Mouse (Mus musculus) Muller cell, postnatal 12 days (primary cell): Measurements from ENCODE around the gene Lmna.

Experiments used
- DNase-seq: peaks from one replicate; pipeline ENCODE4 v3.0.0-alpha.2; 2015; ENCODE audit errors: inconsistent ontology term

The Lmna gene

DNA sequence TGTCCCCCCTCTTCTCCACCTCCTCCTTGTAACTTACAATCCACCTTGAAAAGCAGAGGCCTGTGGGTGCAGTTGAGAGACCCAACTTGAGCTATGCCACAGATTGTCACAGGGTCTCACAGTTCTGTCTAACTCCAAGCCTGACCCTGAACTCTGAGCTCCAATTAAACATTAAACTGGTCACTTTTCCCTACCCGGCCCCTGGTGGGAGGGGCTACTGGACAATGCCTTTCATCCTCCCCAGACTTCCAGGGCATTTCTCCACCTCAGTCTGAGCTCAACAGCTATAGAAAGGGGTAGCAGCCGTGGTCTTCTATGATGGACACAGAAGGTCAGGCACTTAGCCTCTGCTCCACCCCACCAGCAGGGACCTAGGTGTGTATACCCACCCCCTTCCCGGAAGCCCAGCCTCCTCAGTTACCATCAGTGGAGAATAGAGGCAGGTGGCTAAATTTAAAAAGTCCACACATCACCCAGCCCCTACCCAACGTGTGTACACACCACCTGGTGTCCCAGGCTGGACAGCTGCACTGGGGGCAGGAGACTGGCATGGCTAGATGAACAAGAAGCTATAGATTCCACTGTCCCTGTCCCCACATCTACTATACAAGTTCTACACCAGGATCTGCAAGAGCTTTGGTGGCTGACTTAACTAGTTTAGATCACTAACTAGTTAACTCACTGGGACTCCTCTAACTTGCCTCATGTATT, 8.9 kb downstream of the Lmna start:
- DNase-seq = no peak

DNA sequence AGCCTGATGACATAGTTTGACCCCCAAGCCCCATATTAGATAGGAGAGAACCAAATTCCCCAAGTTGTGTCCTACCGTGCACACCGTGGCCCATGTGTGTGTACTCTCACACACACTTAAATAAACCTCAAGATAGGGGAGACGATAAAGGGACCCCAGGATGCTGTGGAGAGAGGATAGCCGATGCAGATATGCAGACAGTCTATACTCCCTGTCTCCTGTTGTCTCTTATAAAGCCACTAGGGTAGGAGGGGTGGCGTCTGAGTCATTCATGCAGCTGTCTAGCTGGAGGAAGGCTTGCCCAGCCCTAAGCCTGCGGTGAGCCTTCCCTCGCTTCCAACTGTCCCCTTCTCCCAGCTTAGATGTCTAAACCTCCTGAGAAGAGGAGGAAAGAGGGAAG, 9.7 kb downstream of the Lmna start:
- no peak for DNase-seq

DNA sequence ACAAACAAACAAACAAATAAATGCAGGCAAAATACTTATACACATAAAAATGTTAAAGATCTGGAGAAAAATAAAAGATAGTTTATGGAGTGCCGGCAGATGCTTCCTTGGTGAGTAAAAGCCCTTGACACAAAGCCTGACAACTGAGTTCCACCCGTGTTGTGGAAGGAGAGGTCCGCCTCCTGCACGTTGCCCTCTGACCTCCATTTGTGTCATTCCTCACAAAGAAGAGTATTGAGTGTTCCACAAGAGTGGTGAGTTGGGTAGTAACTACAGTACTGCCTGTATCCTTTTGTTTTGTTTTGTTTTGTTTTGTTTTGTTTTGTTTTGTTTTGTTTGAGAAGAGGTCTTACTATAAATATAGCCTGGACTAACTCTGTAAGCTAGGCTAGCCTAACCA, 10.2 kb downstream of the Lmna start:
- DNase-seq = no peak

DNA sequence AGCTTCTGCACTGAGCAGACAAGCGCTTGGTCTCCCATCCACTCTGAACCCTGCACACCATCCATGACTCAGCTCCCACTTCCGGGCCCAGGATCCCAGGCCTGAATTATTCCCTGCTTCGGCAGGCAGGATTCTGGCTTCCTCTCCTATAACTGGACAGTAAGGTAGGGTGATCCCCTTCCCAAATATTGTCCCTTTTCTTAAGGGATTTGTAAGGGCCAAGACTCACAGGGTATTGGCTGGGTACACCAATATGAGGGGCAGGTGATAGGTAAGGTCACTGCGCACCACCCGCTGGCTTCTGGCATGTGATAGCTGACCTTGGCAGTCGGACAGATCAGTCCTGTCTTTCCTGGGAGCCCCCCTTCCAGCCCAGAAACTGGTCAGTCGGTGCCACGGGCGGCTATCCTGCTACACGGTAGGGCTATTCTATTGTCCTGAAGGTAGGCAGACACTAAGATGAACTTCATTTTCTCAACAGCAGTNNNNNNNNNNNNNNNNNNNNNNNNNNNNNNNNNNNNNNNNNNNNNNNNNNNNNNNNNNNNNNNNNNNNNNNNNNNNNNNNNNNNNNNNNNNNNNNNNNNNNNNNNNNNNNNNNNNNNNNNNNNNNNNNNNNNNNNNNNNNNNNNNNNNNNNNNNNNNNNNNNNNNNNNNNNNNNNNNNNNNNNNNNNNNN, 13.9 kb downstream of the Lmna start:
- DNase-seq = no peak

DNA sequence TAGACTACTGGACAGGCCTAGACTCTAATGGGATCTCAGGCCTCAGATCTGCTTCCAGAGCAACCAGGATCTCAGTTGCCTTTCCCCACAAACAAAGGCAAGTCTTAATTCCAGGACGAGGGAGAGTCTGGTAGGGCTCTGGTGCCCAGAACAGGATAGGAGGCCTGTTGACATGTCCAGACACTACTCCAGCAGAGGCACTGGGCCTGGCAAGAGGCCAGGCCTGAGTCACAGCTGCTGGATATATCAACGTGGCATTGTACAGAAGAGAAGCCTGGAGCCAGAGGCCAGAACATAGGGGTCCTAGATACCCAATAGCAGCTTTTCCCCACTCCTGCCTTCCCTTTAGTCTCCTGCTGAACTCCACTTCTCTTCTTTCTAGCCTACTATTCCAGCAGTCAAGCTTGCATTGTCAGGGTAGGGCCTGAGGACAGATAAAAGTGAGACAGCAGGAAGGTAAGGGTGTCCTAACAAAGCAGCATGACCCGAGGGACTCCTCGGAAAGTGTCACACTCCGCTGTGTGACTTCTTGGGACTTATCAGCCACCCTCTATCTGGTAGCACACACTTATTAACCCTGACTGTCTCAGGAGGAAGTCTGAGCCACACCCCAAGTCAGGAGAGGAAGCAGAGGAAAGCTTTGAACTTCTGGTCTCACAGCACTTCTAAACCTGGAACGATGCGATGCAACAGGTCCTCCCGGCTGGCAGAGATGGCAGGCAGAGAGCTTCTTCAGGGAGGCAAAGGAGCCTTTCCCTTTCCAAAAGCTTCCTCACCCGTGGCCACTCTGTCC, 14.7 kb downstream of the Lmna start:
- peak; percentile 93 for DNase-seq

DNA sequence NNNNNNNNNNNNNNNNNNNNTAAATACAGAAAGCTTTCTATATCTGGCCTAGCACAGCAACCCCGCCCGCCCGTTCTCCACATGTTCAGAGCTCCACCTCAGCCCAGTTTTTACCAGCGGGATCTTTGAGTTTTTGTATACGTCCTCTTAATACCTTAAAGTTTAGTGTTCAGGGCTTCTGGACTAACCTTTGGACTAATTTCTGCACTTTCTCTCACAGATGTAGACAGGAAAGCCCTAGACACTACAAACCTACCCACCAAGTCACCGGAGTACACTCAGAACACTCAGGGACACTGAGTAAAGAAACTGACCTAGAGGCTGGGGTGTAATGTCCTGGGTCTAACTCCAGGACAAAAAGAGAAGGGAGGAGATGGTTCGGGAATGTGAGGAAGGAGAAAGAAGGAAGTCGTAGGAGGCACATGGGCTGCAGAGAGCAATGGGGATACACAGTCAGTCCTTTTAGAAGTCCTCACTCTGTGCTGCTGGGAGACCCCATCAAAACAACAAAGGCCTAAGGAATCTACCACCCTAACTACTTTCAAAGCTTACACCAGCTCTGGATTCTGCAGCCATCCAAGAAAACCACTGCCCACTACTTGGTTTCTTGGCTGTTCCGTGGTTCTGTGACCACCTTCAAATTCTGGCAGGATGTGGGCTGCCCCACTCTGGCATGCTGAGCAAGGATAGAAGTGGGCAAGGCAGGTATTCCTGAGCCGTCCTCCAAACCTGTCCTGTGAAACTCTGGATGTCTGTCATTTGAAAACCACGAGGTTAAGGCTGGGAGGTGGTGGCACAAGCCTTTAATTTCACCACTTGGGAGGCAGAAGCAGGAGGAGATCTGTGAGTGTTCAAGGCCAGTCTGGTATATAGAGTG, 15.8 kb downstream of the Lmna start:
- no peak for DNase-seq

DNA sequence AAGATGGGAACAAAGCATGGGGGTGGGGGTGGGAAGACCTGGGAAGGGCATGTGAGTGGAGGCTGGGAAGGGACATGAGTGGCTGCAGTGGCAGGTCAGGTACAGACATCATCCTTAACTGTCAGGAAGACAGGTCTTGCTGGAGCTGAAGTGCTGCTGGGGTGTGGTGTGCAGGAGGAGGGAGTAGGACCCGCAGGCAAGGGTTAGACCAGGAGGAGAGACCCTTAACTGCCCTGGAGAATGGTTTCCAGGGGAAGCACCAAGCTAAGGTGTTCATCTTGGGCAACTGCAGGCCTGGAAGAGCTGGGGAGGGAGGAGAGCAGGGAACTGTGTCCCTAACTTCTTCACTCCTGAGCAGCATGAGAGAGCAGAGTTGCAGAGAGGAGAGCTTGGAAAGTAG, 22.4 kb downstream of the Lmna start:
- no peak for DNase-seq

DNA sequence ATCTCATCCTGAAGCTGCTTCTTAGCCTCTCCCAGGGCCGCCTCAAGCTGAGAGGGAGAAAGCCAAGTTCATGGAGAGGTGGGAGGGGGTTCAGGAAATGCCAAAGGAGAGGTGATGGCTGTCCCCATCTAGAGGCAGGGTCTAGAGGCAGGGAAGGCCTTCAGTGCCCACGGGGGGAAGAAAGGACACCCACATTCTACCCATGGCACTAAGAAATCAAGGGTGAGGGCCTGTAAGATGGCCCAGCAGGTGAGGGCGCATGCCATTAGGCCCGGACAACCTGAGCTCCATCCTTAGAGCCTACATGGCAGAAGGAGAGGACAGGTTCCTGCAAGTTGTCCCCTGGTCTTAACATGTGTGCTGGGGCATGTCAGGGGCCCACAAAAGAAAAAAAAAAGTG, 22.9 kb downstream of the Lmna start:
- no peak for DNase-seq

DNA sequence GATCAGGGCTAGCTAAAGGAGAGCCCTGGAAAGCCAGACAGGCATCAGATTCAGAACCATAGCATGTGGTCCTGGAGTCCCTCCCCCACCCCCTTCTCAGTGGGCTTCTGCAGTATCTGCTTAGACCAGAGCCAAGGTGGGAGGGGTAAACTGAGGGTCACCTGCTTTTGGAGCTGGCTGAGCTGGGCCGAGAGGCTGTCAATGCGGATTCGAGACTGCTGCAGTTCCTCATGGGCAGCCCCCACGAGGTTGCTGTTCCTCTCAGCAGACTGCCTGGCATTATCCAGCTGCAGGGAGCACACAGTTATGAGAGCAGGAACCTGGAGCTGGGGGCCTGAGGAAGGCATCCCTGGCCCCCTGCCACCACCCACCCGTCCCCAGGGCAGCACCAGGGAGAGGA, 23.7 kb downstream of the Lmna start:
- DNase-seq = no peak

DNA sequence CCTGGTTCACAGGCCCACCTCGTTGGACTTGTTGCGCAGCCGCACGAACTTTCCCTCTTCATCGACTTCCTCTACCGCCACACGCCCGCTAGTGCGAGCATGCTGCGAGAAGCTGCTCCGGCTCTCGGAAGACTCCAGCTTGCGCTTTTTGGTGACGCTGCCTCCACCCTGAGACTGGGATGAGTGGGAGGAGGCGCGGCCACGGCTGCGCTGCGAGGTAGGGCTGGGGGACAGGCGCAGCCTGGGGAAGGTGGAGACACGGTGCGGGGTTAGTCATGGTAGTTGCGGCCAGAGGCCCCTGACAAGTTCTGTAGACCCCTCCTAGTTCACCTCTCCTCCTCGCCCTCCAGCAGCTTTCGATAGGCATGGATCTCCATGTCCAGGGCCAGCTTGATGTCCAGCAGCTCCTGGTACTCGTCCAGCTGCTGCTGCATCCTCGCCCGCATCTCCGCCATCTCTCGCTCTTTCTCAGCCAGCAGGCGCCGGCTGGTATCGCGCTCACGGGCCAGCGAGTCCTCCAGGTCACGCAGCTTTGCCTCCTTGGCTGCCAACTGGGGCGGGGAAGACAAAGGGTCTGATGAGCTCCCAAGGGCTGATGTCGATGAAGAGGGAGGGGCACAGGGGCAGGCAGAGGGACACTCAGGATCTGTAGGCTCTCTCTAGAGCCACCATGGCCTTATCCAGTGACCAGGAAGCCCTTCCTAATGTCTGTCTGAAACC, 25.0 kb downstream of the Lmna start:
- peak; percentile 69 for DNase-seq

DNA sequence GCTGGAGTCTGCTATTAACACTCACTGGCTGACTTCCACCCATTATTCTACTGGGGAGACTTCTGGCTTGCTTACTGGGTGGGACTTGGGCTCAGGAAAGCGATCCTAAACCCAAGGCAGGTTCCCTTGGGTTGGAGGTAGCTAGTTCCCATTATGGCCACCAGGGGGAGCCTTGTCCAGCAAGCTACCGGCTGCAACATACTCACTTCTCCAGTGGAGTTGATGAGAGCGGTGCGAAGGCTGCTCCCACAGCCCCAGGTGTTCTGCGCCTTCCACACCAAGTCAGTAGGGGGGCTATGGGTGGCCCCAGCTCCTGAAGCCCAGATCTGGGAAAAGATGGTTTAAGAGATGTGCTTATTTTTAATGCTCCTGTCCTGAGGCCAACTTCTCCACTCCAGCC, 26.1 kb downstream of the Lmna start:
- DNase-seq = peak; percentile 66

DNA sequence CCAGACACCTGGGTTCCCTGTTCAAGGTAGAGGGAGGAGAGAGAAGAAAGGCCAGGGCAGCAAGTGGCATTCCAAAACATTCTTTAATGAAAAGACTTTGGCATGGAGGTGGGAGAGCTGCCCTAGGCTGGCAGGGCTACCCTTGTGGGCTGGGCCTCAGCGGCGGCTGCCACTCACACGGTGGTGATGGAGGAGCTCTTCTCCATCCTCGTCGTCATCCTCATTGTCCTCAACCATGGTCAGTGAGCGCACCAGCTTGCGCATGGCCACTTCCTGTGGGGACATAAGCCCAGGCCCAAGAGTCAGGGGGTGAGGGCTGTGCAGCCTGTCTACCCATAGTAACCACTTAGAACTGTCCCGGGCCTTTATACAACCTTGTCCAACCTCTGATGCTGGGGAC, 26.6 kb downstream of the Lmna start:
- DNase-seq = no peak

DNA sequence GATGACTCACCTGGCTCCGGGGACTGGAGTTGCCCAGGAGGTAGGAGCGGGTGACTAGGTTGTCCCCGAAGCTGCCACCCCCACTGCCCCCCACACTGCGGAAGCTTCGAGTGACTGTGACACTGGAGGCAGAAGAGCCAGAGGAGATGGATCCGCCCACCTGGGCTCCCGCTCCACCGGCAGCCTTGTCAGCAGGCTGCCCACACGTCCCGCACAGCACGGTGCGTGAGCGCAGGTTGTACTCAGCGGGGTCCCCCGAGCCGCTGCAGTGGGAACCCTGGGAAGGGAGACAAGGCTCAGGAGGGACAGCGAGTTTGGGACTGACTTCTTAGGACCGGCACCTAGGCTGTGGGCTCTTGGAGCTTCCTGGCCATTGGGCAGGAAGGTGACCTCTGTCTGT, 27.4 kb downstream of the Lmna start:
- no peak for DNase-seq

DNA sequence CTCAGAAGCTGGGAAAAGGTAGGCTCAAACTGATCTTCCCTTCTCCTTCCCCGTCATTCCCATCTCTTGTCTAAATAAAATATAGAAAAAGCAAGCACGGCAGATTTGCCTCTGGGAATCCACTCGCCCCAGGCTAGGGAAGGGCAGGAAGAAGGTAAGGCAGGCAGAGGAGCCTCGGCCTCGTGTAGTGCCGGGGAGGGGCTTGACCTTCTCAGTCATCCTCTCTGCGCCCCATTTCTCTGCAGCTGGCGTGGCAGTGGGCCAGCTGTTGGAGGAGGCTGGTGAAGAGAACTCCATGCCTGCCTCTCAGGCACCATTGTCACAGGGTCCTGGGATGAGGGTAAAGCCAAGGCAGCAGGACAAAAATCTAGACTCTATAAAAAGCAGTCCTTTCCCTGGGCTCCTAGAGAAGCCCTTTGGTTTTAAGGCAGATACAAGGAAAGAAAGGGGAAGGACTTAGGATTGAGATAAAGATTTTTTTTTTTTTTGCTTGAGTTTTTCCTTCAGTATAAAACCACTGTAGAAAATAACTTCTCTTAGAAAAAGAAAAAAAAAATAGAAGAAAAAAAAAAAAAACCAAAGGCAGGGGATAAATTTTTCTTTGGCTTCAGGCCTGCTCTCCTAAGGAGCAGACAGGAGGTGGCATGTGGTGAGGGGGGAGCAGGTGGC, 28.2 kb downstream of the Lmna start:
- DNase-seq = no peak

DNA sequence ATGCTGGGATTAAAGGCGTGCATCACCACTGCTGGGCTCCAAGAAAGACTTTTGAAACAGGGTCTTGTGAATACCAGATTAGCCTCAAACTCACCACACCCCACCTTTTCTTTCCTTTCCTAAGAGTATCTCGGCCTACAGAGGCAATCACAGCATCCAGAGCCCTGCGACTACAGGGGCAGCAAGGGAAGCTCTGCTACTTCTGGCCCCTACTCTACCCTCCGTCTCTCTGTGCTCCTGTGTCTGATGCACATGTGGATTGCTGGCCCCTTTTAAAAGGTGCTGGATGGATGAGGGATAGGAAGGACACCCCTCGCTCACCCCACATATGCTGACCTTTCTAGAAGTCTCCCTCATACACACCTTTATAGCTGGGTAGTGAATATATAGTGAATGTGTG, 29.1 kb downstream of the Lmna start:
- DNase-seq = no peak

DNA sequence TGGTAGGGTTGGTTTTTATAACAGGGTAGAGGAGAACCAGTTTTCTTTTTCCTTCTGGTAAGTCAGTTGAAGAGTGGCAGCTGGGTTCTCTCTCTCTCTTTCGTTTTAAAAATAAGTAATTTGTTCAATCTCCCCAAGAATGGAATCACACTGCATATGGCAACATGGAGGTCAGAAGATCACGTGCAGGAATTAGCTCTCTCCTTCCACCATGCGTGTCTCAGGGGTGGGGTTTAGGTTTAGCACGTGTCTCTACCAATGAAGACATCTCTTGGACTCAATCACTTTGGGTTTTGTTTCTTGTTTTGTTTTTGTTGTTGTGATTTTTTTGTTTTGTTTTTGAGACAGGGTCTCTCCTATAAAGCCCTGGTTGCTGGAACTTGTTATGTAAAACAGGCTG, 29.9 kb downstream of the Lmna start:
- no peak for DNase-seq

DNA sequence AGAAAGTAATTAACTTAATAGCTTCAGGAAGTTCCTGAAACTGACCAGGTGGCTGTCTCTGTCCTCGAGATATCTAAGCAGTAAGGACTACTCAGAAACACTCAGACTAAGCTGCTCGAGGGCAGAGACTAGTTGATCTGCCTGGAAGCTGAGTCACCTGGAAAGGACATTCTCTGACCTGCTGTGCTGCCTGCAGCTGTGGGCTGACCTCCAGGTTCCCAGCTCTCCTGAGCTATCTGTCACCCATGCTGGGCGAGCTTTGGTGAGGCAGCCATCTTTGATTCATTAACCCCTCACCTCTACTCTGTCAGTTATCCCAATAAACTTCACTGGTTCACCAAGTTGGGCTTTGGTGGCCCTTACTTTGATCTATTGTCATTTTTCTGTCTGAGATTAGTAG, 30.6 kb downstream of the Lmna start:
- DNase-seq = no peak

DNA sequence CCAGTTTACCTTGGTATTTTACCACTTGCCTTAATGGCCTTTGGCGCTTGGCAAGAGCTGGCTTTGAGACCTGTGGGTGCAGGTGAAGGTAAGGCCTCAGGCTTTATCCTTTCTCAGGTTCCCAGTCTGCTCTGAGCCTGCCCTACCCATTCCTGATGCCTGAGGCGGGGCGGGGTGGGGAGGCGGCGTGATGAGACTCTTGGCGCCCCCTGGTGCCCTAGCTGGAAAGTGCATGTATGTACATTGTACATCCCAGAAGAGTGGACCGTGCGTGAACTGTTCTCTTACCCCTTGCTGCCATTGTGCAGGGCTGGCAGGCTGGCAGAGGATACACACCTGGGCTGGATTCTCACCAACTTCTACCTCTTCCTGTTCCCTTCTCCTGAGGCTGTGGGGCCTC, 32.0 kb downstream of the Lmna start:
- DNase-seq = peak; percentile 81

DNA sequence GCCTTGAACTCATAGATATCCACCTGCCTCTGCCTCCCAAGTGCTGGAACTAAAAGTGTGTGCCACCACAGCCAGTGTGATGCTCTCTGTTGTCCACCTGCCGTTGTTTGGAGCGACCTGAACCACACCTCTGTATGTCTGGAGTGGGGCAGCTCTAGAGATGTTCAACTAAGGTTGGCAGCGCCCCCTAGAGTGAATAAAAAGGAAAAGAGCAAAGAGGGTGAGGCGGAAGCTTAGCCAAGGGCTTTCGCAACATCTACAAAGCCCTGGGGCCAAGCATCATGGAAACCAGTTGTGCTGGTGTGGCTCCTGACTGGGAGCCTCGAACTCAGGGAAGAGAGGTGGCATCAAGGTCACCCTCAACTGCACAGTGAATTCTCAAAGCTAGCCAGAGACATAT, 33.4 kb downstream of the Lmna start:
- no peak for DNase-seq

DNA sequence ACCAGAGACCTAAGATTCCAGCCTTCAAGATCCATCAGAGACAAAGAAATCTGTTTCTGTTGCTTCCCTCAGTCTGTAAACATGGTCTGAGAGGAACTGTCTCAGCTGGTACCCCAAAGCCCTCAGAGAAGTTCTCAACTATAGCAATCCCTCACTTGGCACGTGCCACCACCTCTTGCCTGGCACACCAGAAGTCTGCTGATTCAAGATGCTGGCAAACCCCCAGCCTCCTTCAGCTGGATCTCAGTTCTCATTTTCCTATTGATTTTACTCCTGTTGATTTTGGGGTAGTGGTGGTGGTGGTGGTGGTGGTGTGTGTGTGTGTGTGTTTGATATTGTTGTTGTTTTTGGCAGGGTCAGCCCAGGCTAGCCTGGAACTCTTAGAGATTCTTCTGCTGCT, 36.2 kb downstream of the Lmna start:
- DNase-seq = no peak

DNA sequence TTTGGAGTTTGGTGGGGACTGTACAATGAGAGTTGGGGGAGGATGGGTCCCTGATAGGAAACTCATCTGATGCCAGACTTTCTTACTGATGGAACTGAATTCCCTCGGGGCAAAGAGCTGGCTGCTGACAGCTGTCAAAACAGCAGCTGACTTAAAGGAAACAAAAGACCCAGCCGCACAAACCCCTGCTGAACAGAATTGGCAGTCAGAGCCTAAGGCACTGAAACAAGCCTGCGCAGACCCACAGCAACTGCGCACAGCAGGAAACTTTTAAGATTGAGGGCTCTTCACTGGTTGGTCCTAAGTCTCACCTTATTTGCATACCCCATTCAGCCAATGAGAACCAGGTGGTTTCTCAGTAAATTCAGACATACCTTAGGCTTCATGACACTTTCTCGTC, 36.7 kb downstream of the Lmna start:
- DNase-seq = no peak
